Mouse (Mus musculus): ENCODE results near the gene Gm20388. TPM values are rescaled to one million over a fixed set of nuclear protein-coding genes. Genes with fewer than 3 reads are reported as not detected.
"Not testable (repeated sequence)": the region's sequence is repeated elsewhere in the genome, so short reads cannot be mapped to it uniquely, and the experiment has no call there.

Gm20388 gene
- polyA plus RNA-seq, 1 experiment from 2014 or later: not detected

- H3K36me3 ChIP-seq (ENCODE audit: control insufficient read depth, insufficient read depth, low read length): no peaks in the 10 kb centered on the region
- peak overlapping the region; percentile 58 for H3K4me2 ChIP-seq (ENCODE audit: low read length)
- peak overlapping the region; percentile 23 to 29 for H3K4me3 ChIP-seq (ENCODE audit: control insufficient read depth in 1 of 2, insufficient read depth in 1 of 2, low read depth in 1 of 2, low read length in 2 of 2)
- peaks cover 4 to 25% of the 10 kb centered on the region in 2 experiments for H3K4me1 ChIP-seq (ENCODE audit: control insufficient read depth in 2 of 2, insufficient read depth in 2 of 2, low read length in 2 of 2)
- H3K27me3 ChIP-seq (ENCODE audit: control insufficient read depth, insufficient read depth, low read length): peaks cover 8% of the 10 kb centered on the region
- H3K27ac ChIP-seq (replicated peaks in 1 of 2; ENCODE audit: control insufficient read depth in 1 of 2, insufficient read depth in 1 of 2, low read depth in 2 of 2, low read length in 2 of 2): no peak overlapping the region
- H3K9ac ChIP-seq (ENCODE audit: low read length): no peak overlapping the region
- WGBS: 30% methylated on average over 12 of the region's 12 CpGs
- ATAC-seq (ENCODE audit: insufficient number of reproducible peaks, insufficient read depth, low FRiP score, low read depth): no peak
- H3K9me3 ChIP-seq (ENCODE audit: control insufficient read depth, low read length): no peaks in the 10 kb centered on the region
Measured at GRCm38 (mm10) chr8:123630841-123631251, 3720.2 kb downstream of the Gm20388 start.

- 68% methylated on average over 3 of the region's 3 CpGs for WGBS
- not testable (repeated sequence) for H3K36me3 ChIP-seq (ENCODE audit: control insufficient read depth, insufficient read depth, low read length); H3K9me3 ChIP-seq (ENCODE audit: control insufficient read depth, low read length); H3K27ac ChIP-seq (replicated peaks in 1 of 2; ENCODE audit: control insufficient read depth in 1 of 2, insufficient read depth in 1 of 2, low read depth in 2 of 2, low read length in 2 of 2); ATAC-seq (ENCODE audit: insufficient number of reproducible peaks, insufficient read depth, low FRiP score, low read depth); H3K4me3 ChIP-seq (ENCODE audit: control insufficient read depth in 1 of 2, insufficient read depth in 1 of 2, low read depth in 1 of 2, low read length in 2 of 2); H3K27me3 ChIP-seq (ENCODE audit: control insufficient read depth, insufficient read depth, low read length); H3K9ac ChIP-seq (ENCODE audit: low read length); H3K4me2 ChIP-seq (ENCODE audit: low read length)
- peaks cover 4 to 25% of the 10 kb centered on the region in 2 experiments for H3K4me1 ChIP-seq (ENCODE audit: control insufficient read depth in 2 of 2, insufficient read depth in 2 of 2, low read length in 2 of 2)
Measured at GRCm38 (mm10) chr8:123631746-123632145, 3721.1 kb downstream of the Gm20388 start.

- no peaks in the 10 kb centered on the region for H3K9me3 ChIP-seq (ENCODE audit: control insufficient read depth, low read length)
- H3K27ac ChIP-seq (replicated peaks in 1 of 2; ENCODE audit: control insufficient read depth in 1 of 2, insufficient read depth in 1 of 2, low read depth in 2 of 2, low read length in 2 of 2): no peak overlapping the region
- peaks cover 4 to 25% of the 10 kb centered on the region in 2 experiments for H3K4me1 ChIP-seq (ENCODE audit: control insufficient read depth in 2 of 2, insufficient read depth in 2 of 2, low read length in 2 of 2)
- H3K4me2 ChIP-seq (ENCODE audit: low read length): no peak overlapping the region
- no peak overlapping the region for H3K4me3 ChIP-seq (ENCODE audit: control insufficient read depth in 1 of 2, insufficient read depth in 1 of 2, low read depth in 1 of 2, low read length in 2 of 2)
- H3K36me3 ChIP-seq (ENCODE audit: control insufficient read depth, insufficient read depth, low read length): no peaks in the 10 kb centered on the region
- no peak for ATAC-seq (ENCODE audit: insufficient number of reproducible peaks, insufficient read depth, low FRiP score, low read depth)
- peaks cover 6% of the 10 kb centered on the region; the same call in 1 of the 2 replicates for H3K27me3 ChIP-seq (ENCODE audit: control insufficient read depth, insufficient read depth, low read length)
- no peak overlapping the region for H3K9ac ChIP-seq (ENCODE audit: low read length)
- 80% methylated on average over 4 of the region's 4 CpGs for WGBS
Measured at GRCm38 (mm10) chr8:123632257-123632656, 3721.6 kb downstream of the Gm20388 start.

DNA sequence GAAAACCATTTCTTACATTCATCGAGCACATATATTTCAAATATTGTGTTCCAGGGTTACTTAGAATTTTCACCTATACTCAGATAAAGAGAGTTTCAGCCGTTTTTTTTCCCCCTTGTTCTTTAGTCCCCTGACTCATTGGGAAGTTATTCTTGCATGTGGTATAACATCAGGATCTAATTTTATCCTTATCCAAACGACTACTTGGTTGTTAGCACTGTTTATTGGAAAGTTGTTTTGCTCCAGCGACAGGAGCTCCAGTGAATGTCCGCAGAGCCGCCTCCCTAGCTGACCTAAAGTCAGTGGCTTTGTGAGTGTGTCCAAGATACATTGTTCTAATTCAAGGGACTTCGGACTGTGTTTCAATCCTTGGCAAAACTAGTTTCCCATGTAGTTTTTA lies 3723.2 kb downstream of the Gm20388 start:
- H3K9ac ChIP-seq (ENCODE audit: low read length): no peak overlapping the region
- ATAC-seq (ENCODE audit: insufficient number of reproducible peaks, insufficient read depth, low FRiP score, low read depth): no peak
- H3K4me1 ChIP-seq (ENCODE audit: control insufficient read depth in 2 of 2, insufficient read depth in 2 of 2, low read length in 2 of 2): peaks cover 4 to 21% of the 10 kb centered on the region in 2 experiments
- no peaks in the 10 kb centered on the region for H3K9me3 ChIP-seq (ENCODE audit: control insufficient read depth, low read length)
- H3K27ac ChIP-seq (replicated peaks in 1 of 2; ENCODE audit: control insufficient read depth in 1 of 2, insufficient read depth in 1 of 2, low read depth in 2 of 2, low read length in 2 of 2): peak overlapping the region; percentile 47 to 55; a peak in 3 of 4 replicates
- H3K4me3 ChIP-seq (ENCODE audit: control insufficient read depth in 1 of 2, insufficient read depth in 1 of 2, low read depth in 1 of 2, low read length in 2 of 2): no peak overlapping the region
- no peak overlapping the region for H3K4me2 ChIP-seq (ENCODE audit: low read length)
- H3K36me3 ChIP-seq (ENCODE audit: control insufficient read depth, insufficient read depth, low read length): no peaks in the 10 kb centered on the region
- WGBS: 44% methylated on average over 7 of the region's 7 CpGs
- H3K27me3 ChIP-seq (ENCODE audit: control insufficient read depth, insufficient read depth, low read length): peaks cover 6% of the 10 kb centered on the region; the same call in 1 of the 2 replicates

DNA sequence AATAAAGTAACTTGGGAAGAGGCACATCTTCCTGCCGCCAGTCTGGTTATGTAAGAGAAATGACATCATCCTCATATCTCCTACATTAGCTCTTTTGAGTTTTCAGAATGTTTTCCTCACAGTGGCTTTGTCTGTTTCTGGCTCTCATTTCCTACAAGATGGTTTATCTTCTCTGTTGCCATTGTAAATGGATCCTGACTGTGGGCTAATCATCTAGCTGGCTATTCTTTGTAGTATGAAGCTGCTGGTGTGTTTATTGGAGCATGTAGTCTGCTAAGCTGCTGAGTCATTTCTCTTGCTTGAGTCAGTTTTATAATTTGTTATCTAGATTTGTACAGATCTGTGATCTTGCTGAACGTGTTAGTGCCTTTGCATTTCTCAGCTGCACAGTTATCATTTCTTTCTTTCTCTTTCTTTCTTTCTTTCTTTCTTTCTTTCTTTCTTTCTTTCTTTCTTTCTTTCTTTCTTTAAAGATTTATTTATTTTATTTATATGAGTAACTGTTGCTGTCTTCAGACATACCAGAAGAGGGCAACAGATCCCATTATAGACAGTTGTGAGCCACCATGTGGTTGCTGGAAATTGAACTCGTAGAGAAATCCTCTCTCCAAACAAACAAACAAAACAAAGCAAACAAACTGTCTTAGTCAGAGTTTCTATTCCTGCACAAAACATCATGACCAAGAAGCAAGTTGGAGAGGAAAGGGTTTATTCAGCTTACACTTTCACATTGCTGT lies 3723.9 kb downstream of the Gm20388 start:
- Histone ChIP-seq H3K36me3 (ENCODE audit: control insufficient read depth, insufficient read depth, low read length) (no peaks in the 10 kb centered on the region), H3K9ac (ENCODE audit: low read length) (no peak overlapping the region), H3K27ac (replicated peaks in 1 of 2; ENCODE audit: control insufficient read depth in 1 of 2, insufficient read depth in 1 of 2, low read depth in 2 of 2, low read length in 2 of 2) (peak overlapping the region in 1 of 2 experiments; percentile 55; a peak in 1 of 4 replicates), H3K4me3 (ENCODE audit: control insufficient read depth in 1 of 2, insufficient read depth in 1 of 2, low read depth in 1 of 2, low read length in 2 of 2) (no peak overlapping the region), H3K9me3 (ENCODE audit: control insufficient read depth, low read length) (no peaks in the 10 kb centered on the region), H3K4me1 (ENCODE audit: control insufficient read depth in 2 of 2, insufficient read depth in 2 of 2, low read length in 2 of 2) (peaks cover 0 to 13% of the 10 kb centered on the region in 2 experiments; a peak in 3 of 4 replicates), H3K4me2 (ENCODE audit: low read length) (no peak overlapping the region), H3K27me3 (ENCODE audit: control insufficient read depth, insufficient read depth, low read length) (peaks cover 3% of the 10 kb centered on the region; the same call in 1 of the 2 replicates)
- 28% methylated on average over 3 of the region's 3 CpGs for WGBS
- ATAC-seq (ENCODE audit: insufficient number of reproducible peaks, insufficient read depth, low FRiP score, low read depth): no peak

- no peak overlapping the region for H3K4me3 ChIP-seq (ENCODE audit: control insufficient read depth in 1 of 2, insufficient read depth in 1 of 2, low read depth in 1 of 2, low read length in 2 of 2)
Measured at GRCm38 (mm10) chr8:123635671-123636070, 3725.0 kb downstream of the Gm20388 start.

GRCm38 (mm10) chr8:123643330-123644051 lies 3732.8 kb downstream of the Gm20388 start:
- H3K4me3 ChIP-seq (ENCODE audit: control insufficient read depth in 1 of 2, insufficient read depth in 1 of 2, low read depth in 1 of 2, low read length in 2 of 2): peak overlapping the region; percentile 22 to 33
- H3K4me2 ChIP-seq (ENCODE audit: low read length): peak overlapping the region; percentile 61
- 0 out of 2 replicates have a peak overlapping the region, but pooled peaks have one; percentile 34 for H3K9ac ChIP-seq (ENCODE audit: low read length)
- peaks cover 0 to 2% of the 10 kb centered on the region in 2 experiments; a peak in 1 of 4 replicates for H3K4me1 ChIP-seq (ENCODE audit: control insufficient read depth in 2 of 2, insufficient read depth in 2 of 2, low read length in 2 of 2)
- no peaks in the 10 kb centered on the region for H3K9me3 ChIP-seq (ENCODE audit: control insufficient read depth, low read length)
- H3K27me3 ChIP-seq (ENCODE audit: control insufficient read depth, insufficient read depth, low read length): no peaks in the 10 kb centered on the region; the same call in 1 of the 2 replicates
- ATAC-seq (ENCODE audit: insufficient number of reproducible peaks, insufficient read depth, low FRiP score, low read depth): no peak
- WGBS: 20% methylated on average over 25 of the region's 25 CpGs
- no peak overlapping the region for H3K27ac ChIP-seq (replicated peaks in 1 of 2; ENCODE audit: control insufficient read depth in 1 of 2, insufficient read depth in 1 of 2, low read depth in 2 of 2, low read length in 2 of 2)
- no peaks in the 10 kb centered on the region for H3K36me3 ChIP-seq (ENCODE audit: control insufficient read depth, insufficient read depth, low read length)

More at GRCm38 (mm10) chr8:123635671-123636070, 3725.0 kb downstream of the Gm20388 start:
- Histone ChIP-seq H3K9ac (ENCODE audit: low read length) (no peak overlapping the region), H3K4me1 (ENCODE audit: control insufficient read depth in 2 of 2, insufficient read depth in 2 of 2, low read length in 2 of 2) (peaks cover 0 to 13% of the 10 kb centered on the region in 2 experiments; a peak in 2 of 4 replicates), H3K27me3 (ENCODE audit: control insufficient read depth, insufficient read depth, low read length) (no peaks in the 10 kb centered on the region), H3K27ac (replicated peaks in 1 of 2; ENCODE audit: control insufficient read depth in 1 of 2, insufficient read depth in 1 of 2, low read depth in 2 of 2, low read length in 2 of 2) (no peak overlapping the region), H3K36me3 (ENCODE audit: control insufficient read depth, insufficient read depth, low read length) (no peaks in the 10 kb centered on the region), H3K4me2 (ENCODE audit: low read length) (no peak overlapping the region), H3K9me3 (ENCODE audit: control insufficient read depth, low read length) (no peaks in the 10 kb centered on the region)
- ATAC-seq (ENCODE audit: insufficient number of reproducible peaks, insufficient read depth, low FRiP score, low read depth): no peak
- 70% methylated on average over 11 of the region's 11 CpGs for WGBS

Data from heart, embryonic 14.5 days (tissue).